Mouse (Mus musculus) kidney, embryonic 15.5 days (tissue): ENCODE results near the gene A730061H03Rik. TPM values are rescaled to one million over a fixed set of nuclear protein-coding genes. Genes with fewer than 3 reads are reported as not detected.

ENCODE experiments used
- ATAC-seq: fragments of 200-750 bp; cut with Nextera tagmentation; replicated peaks from 2 replicates; pipeline ENCODE4 v1.8.0; 2017; ENCODE audit warnings: moderate TSS enrichment; ENCODE audit not compliant: low FRiP score
- H3K27ac ChIP-seq: fragments of 300-500 bp; sonication (generic); 2 replicates; pipeline ENCODE4 v1.5.1; 2015; ENCODE audit warnings: mild to moderate bottlenecking, inconsistent platforms
- H3K27me3 ChIP-seq: fragments of 300-500 bp; sonication (generic); 2 replicates; pipeline ENCODE4 v1.6.1; 2015; ENCODE audit warnings: inconsistent platforms
- H3K36me3 ChIP-seq: fragments of 300-500 bp; sonication (generic); 2 replicates; pipeline ENCODE4 v1.6.1; 2015; ENCODE audit warnings: inconsistent platforms
- H3K4me1 ChIP-seq: fragments of 300-500 bp; sonication (generic); 2 replicates; pipeline ENCODE4 v1.6.1; 2015; ENCODE audit warnings: inconsistent platforms
- H3K4me2 ChIP-seq: fragments of 300-500 bp; sonication (generic); 2 replicates; pipeline ENCODE4 v1.6.1; 2015; ENCODE audit warnings: moderate library complexity, mild to moderate bottlenecking, inconsistent platforms
- H3K4me3 ChIP-seq: fragments of 300-500 bp; sonication (generic); replicated peaks from 2 replicates; pipeline ENCODE4 v1.5.1; 2015; ENCODE audit warnings: mild to moderate bottlenecking, inconsistent platforms
- H3K9ac ChIP-seq: fragments of 300-500 bp; sonication (generic); 2 replicates; pipeline ENCODE4 v1.6.1; 2015; ENCODE audit warnings: mild to moderate bottlenecking, inconsistent platforms
- H3K9me3 ChIP-seq: fragments of 300-500 bp; sonication (generic); replicated peaks from 2 replicates; pipeline ENCODE4 v1.6.1; 2016; ENCODE audit warnings: inconsistent platforms
- WGBS: fragments of 180-500 bp; shearing (Covaris S2); methylation state at CpG from one replicate; pipeline ENCODE4 v1.1.7; 2015; ENCODE audit warnings: mixed read lengths; 5-methylcytosine and 5-hydroxymethylcytosine counted together
- polyA plus RNA-seq: library from polyadenylated mRNA; unstranded; fragments of >200 nt; fragmentation: Nextera tagmentation; extraction: Ambion mirVana; gene quantifications from 2 replicates; pipeline ENCODE4 v1.2.1, GENCODE M21; 2015

A730061H03Rik gene
- polyA plus RNA-seq, 1 experiment from 2014 or later = 1.6 TPM

DNA sequence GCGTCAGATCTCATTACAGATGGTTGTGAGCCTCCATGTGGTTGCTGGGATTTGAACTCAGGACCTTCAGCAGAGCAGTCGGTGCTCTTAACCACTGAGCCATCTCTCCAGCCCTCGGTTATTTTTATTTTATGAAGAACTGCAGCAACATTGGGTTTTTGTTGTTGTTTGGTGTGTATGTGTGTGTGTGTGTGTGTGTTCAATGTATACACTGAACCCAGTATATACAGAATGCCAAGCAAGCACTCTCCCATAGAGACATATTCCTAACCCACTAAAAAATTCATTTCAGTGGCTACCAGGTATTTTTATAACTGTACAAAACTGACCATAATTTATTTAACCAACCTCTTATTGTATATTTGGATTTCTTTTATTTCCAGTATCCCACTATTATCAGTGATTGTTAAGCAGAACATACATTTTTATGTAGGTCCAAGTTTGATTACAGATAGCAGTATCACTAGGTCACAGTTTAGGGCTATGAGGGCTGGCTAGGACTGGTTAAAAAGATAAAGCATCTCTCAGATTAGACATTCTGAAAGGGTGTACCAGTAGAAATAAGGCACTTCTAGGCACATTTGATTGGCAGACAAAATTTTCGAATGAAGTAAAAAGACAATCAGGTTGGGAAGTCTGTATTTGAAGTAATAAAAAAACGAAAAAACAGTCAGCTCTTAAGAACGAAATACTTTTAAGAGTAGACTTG is 1.3 kb downstream of the A730061H03Rik start:
- Histone ChIP-seq H3K27ac (peak overlapping the region; percentile 99), H3K9me3 (no peaks in the 10 kb centered on the region), H3K4me1 (peaks cover 37% of the 10 kb centered on the region), H3K4me2 (peak overlapping the region; percentile 87), H3K36me3 (peaks cover 15% of the 10 kb centered on the region), H3K9ac (peak overlapping the region; percentile 35; the same call in 1 of the 2 replicates), H3K4me3 (peak overlapping the region; percentile 71), H3K27me3 (no peaks in the 10 kb centered on the region)
- WGBS = 51% methylated on average over 6 of the region's 6 CpGs
- ATAC-seq = no peak

- H3K9ac ChIP-seq = no peak overlapping the region
- H3K27ac ChIP-seq = peak overlapping the region; percentile 84
- H3K36me3 ChIP-seq = peaks cover 2% of the 10 kb centered on the region
- peaks cover 35% of the 10 kb centered on the region for H3K4me1 ChIP-seq
- no peaks in the 10 kb centered on the region for H3K27me3 ChIP-seq
- no peak for ATAC-seq
- H3K4me2 ChIP-seq = no peak overlapping the region
- 86% methylated on average over 3 of the region's 3 CpGs for WGBS
- no peak overlapping the region for H3K4me3 ChIP-seq
- no peaks in the 10 kb centered on the region for H3K9me3 ChIP-seq
These were observed 2.6 kb downstream of the A730061H03Rik start for GRCm38 (mm10) chr14:55557587-55557986.

DNA sequence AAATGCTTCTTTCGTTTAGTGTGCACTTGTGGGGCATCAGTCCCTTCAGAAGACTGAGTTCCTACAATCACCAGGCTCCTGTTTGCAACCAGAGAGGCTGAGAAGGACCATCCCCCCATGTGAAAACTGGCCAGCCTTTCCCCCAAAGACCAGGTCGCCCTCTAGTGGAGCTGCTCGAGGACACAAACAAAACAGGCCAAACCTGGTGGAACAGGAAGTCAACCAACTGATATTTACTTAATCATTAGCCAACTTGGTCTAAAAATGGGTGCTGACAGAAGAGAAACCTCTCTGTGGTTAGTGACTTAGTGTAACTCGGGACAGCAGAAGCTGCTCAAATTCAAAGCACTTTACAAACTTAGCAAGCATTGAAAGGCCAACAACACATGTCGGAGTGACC is 3.2 kb downstream of the A730061H03Rik start:
- Histone ChIP-seq H3K4me1 (peaks cover 29% of the 10 kb centered on the region), H3K4me3 (no peak overlapping the region), H3K9ac (no peak overlapping the region), H3K9me3 (no peaks in the 10 kb centered on the region), H3K4me2 (peak overlapping the region; percentile 20; the same call in 1 of the 2 replicates), H3K27me3 (no peaks in the 10 kb centered on the region), H3K27ac (peak overlapping the region; percentile 84), H3K36me3 (no peaks in the 10 kb centered on the region)
- no peak for ATAC-seq
- WGBS = 19% methylated on average over 5 of the region's 5 CpGs

DNA sequence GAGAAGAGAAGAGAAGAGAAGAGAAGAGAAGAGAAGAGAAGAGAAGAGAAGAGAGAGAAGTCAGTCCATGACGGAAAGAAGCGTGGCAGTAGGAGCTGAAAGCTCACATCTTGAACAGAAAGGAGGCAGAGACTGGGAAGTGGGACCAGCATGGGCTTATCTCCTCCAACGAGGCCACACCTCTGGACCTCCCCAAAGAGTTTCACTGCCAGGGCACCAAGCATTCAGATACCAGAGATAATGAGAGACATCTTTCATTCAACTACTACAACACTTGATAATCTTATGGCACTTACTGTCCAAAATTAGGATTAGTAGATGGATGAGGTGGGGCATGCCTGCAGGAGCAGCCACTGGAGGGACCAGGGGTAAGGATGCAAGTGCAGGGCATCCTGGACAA is 4.4 kb downstream of the A730061H03Rik start:
- H3K9me3 ChIP-seq = no peaks in the 10 kb centered on the region
- WGBS = 79% methylated on average over 3 of the region's 3 CpGs

GRCm38 (mm10) chr14:55554635-55555034 is 5.6 kb downstream of the A730061H03Rik start:
- peaks cover 12% of the 10 kb centered on the region for H3K36me3 ChIP-seq
- H3K9me3 ChIP-seq = no peaks in the 10 kb centered on the region
- ATAC-seq = no peak
- H3K27ac ChIP-seq = no peak overlapping the region
- H3K4me1 ChIP-seq = peaks cover 18% of the 10 kb centered on the region; the same call in 1 of the 2 replicates
- H3K9ac ChIP-seq = no peak overlapping the region
- H3K4me3 ChIP-seq = no peak overlapping the region
- no peak overlapping the region for H3K4me2 ChIP-seq
- no peaks in the 10 kb centered on the region for H3K27me3 ChIP-seq

More for the DNA sequence above, 4.4 kb downstream of the A730061H03Rik start:
- Histone ChIP-seq H3K27me3 (no peaks in the 10 kb centered on the region), H3K9ac (no peak overlapping the region), H3K4me3 (no peak overlapping the region), H3K4me2 (no peak overlapping the region), H3K4me1 (peaks cover 18% of the 10 kb centered on the region; the same call in 1 of the 2 replicates), H3K36me3 (peaks cover under 1% of the 10 kb centered on the region), H3K27ac (no peak overlapping the region)
- no peak for ATAC-seq

- H3K9me3 ChIP-seq = no peaks in the 10 kb centered on the region
- no peak for ATAC-seq
These were observed 8.4 kb downstream of the A730061H03Rik start for GRCm38 (mm10) chr14:55551794-55552193.

DNA sequence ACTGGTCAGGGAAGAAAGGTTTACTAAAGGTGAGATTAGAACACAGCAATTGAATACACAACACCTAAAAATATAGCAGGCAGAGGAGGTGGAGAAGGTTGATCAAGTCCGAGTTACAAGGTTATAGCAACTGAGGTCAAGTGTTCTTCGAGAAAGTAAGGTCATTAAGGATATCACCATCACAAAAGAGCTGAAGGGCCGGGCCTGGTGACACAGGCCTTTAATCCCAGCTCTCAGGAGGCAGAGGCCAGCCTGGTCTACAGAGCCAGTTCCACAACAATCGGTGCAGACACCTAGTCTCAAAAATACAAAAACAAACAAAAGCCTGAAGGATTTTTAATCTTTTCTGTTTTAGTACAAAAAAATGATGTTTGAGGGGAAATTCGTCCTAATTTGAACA is 8.9 kb downstream of the A730061H03Rik start:
- ATAC-seq = no peak
- Histone ChIP-seq H3K9me3 (no peaks in the 10 kb centered on the region), H3K36me3 (peaks cover 43% of the 10 kb centered on the region), H3K27ac (no peak overlapping the region), H3K4me2 (no peak overlapping the region), H3K4me3 (no peak overlapping the region), H3K27me3 (no peaks in the 10 kb centered on the region), H3K4me1 (peaks cover 1% of the 10 kb centered on the region; the same call in 1 of the 2 replicates), H3K9ac (no peak overlapping the region)
- WGBS = 57% methylated on average over 5 of the region's 5 CpGs

More at GRCm38 (mm10) chr14:55551794-55552193, 8.4 kb downstream of the A730061H03Rik start:
- WGBS = 92% methylated on average over 8 of the region's 8 CpGs
- Histone ChIP-seq H3K27me3 (no peaks in the 10 kb centered on the region), H3K27ac (no peak overlapping the region), H3K4me1 (peaks cover 5% of the 10 kb centered on the region; the same call in 1 of the 2 replicates), H3K36me3 (peaks cover 40% of the 10 kb centered on the region), H3K9ac (no peak overlapping the region), H3K4me2 (no peak overlapping the region), H3K4me3 (no peak overlapping the region)

GRCm38 (mm10) chr14:55550191-55550590 is 10.0 kb downstream of the A730061H03Rik start:
- 93% methylated on average over 6 of the region's 6 CpGs for WGBS

GRCm38 (mm10) chr14:55544334-55544733 is 15.9 kb downstream of the A730061H03Rik start:
- Histone ChIP-seq H3K27ac (no peak overlapping the region), H3K4me1 (peaks cover 19% of the 10 kb centered on the region), H3K4me2 (no peak overlapping the region), H3K4me3 (no peak overlapping the region), H3K27me3 (no peaks in the 10 kb centered on the region), H3K9ac (no peak overlapping the region), H3K36me3 (peaks cover 68% of the 10 kb centered on the region), H3K9me3 (no peaks in the 10 kb centered on the region)
- no peak for ATAC-seq
- WGBS = 83% methylated on average over 9 of the region's 9 CpGs

More at GRCm38 (mm10) chr14:55550191-55550590, 10.0 kb downstream of the A730061H03Rik start:
- no peaks in the 10 kb centered on the region for H3K4me1 ChIP-seq
- H3K9ac ChIP-seq = no peak overlapping the region
- no peaks in the 10 kb centered on the region for H3K27me3 ChIP-seq
- H3K27ac ChIP-seq = no peak overlapping the region
- no peak for ATAC-seq
- peaks cover 55% of the 10 kb centered on the region for H3K36me3 ChIP-seq
- H3K4me2 ChIP-seq = no peak overlapping the region
- no peak overlapping the region for H3K4me3 ChIP-seq
- H3K9me3 ChIP-seq = no peaks in the 10 kb centered on the region

DNA sequence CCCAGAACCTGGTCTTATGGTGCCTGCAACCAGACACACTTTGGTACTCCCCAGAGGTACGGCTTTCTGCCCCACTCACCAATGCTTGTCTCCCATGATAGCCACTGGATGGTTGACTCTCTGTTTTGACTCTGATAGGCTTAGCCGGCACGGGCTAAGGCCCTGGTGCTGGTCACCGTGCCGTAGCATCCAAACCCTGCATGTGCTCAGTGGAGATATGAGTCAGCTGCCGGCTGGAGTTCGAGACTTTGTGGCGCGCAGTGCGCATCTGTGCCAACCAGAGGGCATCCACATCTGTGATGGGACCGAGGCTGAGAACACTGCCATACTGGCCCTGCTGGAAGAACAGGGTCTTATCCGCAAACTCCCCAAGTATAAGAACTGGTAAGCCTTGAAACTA is 17.9 kb downstream of the A730061H03Rik start:
- no peak for ATAC-seq
- 96% methylated on average over 12 of the region's 12 CpGs for WGBS
- H3K4me1 ChIP-seq = peaks cover 19% of the 10 kb centered on the region
- H3K36me3 ChIP-seq = peaks cover 47% of the 10 kb centered on the region
- no peak overlapping the region for H3K4me3 ChIP-seq
- H3K27me3 ChIP-seq = no peaks in the 10 kb centered on the region
- no peak overlapping the region for H3K4me2 ChIP-seq
- H3K9ac ChIP-seq = no peak overlapping the region
- no peaks in the 10 kb centered on the region for H3K9me3 ChIP-seq
- no peak overlapping the region for H3K27ac ChIP-seq

DNA sequence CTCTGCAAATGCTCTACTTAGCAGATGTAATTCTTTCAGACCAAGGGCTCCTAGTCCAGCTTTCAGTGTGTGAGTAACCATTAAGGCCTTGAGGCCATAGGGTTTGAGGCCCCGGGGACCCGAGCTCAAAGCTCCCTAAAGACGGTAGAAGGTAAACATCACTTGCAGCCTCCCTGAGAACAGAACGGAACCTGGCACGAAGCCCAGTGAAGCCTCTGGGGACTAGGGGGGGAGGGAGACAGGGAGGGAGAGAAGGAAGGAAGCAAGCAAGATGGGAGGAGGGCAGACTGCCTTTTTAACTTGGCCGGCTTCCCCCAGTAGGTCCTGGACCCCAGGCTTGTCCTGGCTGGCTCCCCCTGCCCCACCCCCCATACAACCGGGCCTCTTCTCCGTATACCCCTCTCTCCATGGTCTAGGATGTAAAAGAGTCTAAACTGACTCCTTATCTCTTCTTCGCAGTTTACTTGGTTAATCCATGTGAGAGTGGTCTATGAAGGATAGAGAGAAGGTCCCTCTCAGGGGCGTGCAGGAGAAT is 19.4 kb downstream of the A730061H03Rik start:
- H3K4me1 ChIP-seq = peaks cover 19% of the 10 kb centered on the region
- peak overlapping the region; percentile 94 for H3K27ac ChIP-seq
- H3K9me3 ChIP-seq = no peaks in the 10 kb centered on the region
- 4% methylated on average over 10 of the region's 10 CpGs for WGBS
- peak overlapping the region; percentile 76 for H3K4me2 ChIP-seq
- no peaks in the 10 kb centered on the region for H3K27me3 ChIP-seq
- ATAC-seq = peak; percentile 27
- H3K4me3 ChIP-seq = peak overlapping the region; percentile 65
- H3K9ac ChIP-seq = peak overlapping the region; percentile 68
- peaks cover 35% of the 10 kb centered on the region for H3K36me3 ChIP-seq

DNA sequence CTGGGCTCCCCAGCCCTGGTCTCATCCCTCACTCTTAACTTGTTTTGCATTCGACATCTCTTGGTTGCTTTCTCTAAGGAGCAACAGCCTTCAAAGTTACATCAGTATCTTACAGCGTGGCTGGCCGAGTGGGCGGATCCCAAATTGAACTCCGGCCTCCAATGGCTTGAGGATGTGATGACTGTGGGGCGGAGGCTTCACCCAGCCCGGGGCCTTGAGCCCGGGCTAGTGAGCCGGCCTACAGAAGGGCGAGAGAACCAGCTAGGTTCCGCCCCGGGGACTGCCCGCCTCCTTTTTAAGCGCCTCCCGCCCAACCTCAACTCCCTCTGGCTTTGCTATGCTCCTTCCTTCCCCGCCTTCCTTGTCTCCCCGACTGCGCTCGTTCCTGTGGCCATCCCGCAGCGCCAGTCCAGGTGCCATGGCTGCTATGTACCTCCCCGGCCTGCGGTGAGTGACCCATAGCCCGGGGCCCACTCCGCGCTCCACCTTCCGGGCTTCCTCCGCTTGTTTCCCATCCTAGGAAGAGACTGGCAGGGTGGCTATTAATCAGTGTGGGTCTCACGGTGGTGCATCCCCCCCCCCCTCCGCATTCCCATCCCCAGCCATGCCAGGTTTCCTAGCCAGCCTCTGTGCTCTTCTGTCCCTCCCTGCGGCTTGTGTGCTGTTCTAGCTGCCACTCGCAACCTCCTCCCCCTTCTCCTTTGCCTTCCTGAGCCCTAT is 20.0 kb downstream of the A730061H03Rik start, which contains the start of gene Pck2:
TSS of gene Pck2 (plus strand) at position 200 of the 720 bp plus-strand sequence.
- Histone ChIP-seq H3K27me3 (no peaks in the 10 kb centered on the region), H3K4me3 (peak within 1 kb of the TSS; percentile 65), H3K36me3 (peaks cover 29% of the 10 kb centered on the region), H3K9me3 (no peaks in the 10 kb centered on the region), H3K9ac (peak within 1 kb of the TSS; percentile 68), H3K4me1 (peaks cover 19% of the 10 kb centered on the region), H3K27ac (peak within 1 kb of the TSS; percentile 94), H3K4me2 (peak within 1 kb of the TSS; percentile 76)
- ATAC-seq = peak; percentile 97
- WGBS = under 1% methylated on average over 32 of the region's 32 CpGs
